Mouse (Mus musculus) megakaryocyte, adult 5-6 weeks (primary cell): Measurements from ENCODE around the gene Tex22. TPM values are rescaled to one million over a fixed set of nuclear protein-coding genes. Genes with fewer than 3 reads are reported as not detected.

Source experiments
- ATAC-seq: 2 replicates; pipeline ENCODE4 v1.8.0; 2016; ENCODE audit warnings: mild to moderate bottlenecking, inconsistent platforms; ENCODE audit not compliant: poor library complexity, severe bottlenecking
- total RNA-seq, 2 experiments: library from RNA; stranded (forward) in 1 of 2; stranded (reverse) in 1 of 2; fragments of 153-499, 151-499 nt in 1 of 2; fragments of 221-1000, 200-1000 nt in 1 of 2; gene quantifications; 2 replicates each; pipeline versions ENCODE4 v1.2.3 to v1.2.4; 2015 to 2017

Gene Tex22
- total RNA-seq (2015) (0.25 TPM in 1 of 2 replicates, not detected in the other), total RNA-seq (2017) (0.88 TPM in 1 of 2 replicates, not detected in the other)

GRCm38 (mm10) chr12:113074329-113075062 lies at the start of gene Tex22:
Tex22 (plus strand) TSS chr12:113074502.
- ATAC-seq, result peak; percentile 73

DNA sequence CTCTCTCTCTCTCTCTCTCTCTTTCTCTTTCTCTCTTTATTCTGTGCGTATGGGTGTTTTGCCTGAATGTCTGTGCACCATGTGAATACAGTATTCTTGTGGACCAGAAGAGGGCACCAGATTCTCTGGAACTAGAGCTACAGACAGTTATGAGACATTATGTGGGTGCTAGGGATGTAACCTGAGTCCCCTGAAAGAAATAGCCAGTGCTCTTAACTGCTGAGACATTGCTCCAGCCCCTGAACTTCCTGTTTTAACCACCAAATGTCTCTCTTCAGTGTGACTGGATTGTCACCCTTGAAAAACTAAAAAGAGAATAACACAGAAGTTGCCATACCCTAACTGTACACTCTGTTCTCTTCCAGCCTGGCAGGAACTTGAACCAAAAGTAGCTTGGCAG lies 47.7 kb upstream of the Tex22 start:
- ATAC-seq, result peak; percentile 54

GRCm38 (mm10) chr12:113027495-113027894 lies 46.8 kb upstream of the Tex22 start:
- no peak for ATAC-seq

DNA sequence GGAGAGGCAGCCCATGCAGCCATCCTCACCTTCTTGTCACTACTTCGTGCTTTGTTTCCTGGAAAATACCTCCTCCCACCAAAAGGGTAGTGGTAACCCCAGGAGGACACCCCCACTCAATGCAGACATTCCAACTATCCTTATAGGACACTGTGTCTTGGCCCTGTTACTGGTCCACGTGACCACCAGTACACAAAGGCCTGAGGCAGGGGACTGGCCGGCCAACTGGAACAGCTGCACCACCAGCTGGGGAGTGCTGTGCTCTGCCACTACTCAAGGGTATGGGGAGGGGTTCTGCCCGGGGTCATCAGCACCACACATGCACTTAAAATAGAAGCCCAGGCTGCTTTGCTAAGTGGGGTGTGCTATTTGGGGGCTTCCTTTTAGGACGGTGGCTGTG lies 46.2 kb upstream of the Tex22 start:
- ATAC-seq, result no peak

DNA sequence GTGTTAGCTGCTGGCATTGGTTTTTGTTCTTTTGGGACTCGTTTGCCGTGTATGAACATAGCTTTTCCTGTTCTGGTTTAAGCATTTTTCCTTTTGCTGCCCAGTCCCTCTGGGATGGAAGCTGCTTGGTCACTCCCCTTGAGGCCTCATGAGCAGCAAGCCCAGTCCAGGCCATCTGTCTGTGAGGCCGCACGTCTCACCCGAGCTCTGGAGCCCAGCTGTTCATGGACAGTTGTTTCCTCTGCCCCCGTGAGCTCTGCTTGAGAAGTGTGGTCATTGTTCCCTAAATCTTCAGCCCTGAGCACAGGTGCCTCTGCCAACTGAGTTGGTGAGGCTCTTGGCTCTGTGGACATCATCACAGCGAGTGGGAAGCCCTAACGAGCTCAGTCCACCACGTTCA lies 45.4 kb upstream of the Tex22 start:
- ATAC-seq, result no peak

DNA sequence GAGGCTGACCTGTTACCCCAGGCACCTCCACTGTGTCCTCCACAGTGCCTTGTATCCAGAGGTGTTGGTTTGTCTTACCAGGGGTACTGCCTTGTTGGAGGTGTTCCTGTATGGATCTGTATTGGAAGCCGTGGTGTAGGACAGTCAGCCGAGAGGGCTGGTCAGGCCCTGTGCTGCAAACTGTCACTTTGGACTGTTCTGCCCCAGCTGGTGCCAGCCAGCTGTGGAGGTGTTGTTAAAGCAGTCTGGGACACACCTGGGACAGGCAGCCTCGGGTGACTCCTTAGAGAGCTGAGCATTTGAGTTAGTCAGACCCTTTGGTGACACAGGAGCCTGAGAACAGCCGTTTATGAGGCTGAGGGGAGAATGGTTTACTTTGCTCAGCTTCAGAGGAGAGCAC lies 44.3 kb upstream of the Tex22 start:
- ATAC-seq, result no peak

DNA sequence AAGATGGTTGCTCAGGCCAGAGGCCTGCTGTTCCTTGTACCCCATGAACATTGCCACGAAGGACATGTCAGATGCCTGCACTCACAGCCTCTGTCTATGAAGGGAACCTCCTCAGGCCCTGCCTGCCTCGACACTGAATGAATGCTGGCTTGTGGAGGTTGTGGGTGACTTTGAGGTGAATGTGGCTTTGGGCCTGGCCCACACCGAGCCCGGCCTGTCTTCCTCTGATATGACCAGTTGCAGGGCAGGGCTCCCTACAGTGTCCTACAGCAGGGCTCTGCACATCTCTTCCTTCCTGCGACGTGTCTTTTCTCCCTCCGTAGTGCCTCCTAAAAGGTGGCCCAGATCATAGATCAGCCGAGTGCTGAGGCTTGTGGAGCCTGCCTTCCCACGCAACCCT lies 43.3 kb upstream of the Tex22 start:
- peak; percentile 54 for ATAC-seq

DNA sequence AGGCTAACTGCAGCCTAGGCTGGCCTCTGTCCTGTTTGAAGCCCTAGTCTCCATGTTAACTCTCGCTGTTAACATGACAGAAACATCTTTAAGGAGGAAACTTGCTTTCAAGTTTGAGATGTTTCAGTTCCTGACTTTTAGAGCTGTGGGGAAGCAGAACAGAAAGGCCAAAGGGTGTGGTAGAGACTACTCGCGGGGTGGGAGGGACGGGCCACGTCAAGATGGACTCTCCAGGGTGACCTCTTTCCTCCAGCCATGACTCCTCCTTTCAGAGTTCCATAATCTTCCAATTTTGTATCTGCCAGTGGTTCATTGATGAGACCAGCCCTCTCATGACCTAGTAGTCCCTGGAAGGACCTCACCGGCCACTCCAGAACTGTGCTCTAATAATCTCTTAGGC lies 42.9 kb upstream of the Tex22 start:
- ATAC-seq, result peak; percentile 44

GRCm38 (mm10) chr12:113032296-113033250 lies 41.7 kb upstream of the Tex22 start:
- ATAC-seq, result no peak

GRCm38 (mm10) chr12:113035093-113035492 lies 39.2 kb upstream of the Tex22 start:
- no peak for ATAC-seq

GRCm38 (mm10) chr12:113036996-113037395 lies 37.3 kb upstream of the Tex22 start:
- no peak for ATAC-seq

DNA sequence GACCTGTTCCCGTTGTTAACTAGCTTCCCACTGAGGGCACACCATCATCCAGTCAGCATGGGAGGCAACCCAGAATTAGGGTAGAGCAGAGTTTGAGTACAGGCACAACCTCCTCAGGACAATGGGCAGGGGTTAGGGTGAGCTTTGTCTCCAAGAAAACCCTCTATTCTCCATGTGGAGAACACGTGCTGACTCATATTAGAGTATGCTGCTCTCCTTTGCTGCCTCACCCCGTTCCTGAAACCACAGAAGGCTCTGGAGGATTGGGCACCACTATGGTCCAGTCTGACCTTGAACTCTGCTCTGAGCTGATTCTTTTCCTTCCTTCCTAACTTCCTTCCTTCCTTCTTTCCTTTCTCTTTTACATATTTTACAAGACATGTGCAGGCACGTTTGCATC lies 35.9 kb upstream of the Tex22 start:
- no peak for ATAC-seq

- 0 out of 2 replicates have a peak, but pooled peaks have one; percentile 34 for ATAC-seq
Measured at GRCm38 (mm10) chr12:113041481-113042439, 32.5 kb upstream of the Tex22 start.

GRCm38 (mm10) chr12:113042543-113042942 lies 31.8 kb upstream of the Tex22 start:
- ATAC-seq, result peak; percentile 55

DNA sequence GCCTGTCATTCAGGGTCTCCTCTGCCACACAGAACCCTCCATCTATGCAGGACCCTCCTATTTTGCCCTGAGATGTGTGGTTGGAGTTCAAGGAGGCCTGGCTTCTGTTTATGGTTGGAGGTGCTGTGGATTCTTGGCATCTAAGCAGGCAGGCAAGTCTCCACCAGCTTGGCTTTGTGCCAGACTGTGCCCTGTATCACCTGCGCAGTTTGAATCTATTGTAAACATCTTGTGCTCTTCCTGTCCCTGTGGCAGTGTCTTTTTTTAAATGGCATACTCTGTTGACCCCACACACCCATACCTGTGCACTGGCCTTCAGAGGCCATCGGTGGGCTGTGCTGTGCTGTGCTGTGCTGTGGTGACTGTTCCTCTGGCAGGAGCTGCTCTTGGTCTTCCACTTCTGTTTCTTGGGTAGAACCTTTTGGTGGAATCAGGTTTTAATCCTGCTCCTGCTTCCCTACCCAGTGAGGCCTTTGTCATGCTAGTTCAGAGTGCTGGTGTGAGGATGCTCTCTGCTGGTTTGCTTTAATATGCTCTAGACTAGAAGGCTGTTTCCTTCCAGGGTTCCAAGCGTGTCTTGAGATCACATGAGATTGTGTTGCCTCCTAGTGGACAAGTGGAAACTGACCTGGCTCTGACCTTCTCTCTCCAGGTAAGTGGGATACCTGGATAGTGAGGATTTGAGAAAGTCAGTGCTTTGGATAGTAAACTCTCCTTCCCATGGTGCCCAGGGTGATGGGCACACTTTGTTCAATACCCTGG lies 29.2 kb upstream of the Tex22 start:
- ATAC-seq, result 0 out of 2 replicates have a peak, but pooled peaks have one; percentile 7

- ATAC-seq, result no peak
Measured at GRCm38 (mm10) chr12:113046861-113047260, 27.4 kb upstream of the Tex22 start.

DNA sequence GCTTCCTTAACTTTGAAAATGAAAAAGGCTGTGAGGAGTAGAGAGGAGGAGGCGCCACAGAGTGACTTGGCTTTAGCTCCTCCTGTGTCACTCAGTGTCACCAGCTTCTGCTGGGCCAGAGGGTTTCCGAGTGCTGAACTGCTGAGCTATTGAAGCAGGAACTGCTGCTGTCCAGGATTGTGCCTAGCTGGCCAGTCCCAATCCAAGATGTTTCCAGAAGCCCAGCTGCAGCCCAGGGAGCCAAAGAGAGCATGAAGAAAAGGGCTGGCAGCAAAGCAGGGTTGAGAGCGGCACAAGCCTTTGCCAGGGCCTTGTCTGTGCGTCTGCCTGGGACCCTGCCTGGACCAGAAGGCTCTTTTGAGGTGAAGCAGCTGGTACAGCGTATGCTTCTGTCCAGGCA lies 26.2 kb upstream of the Tex22 start:
- no peak for ATAC-seq

DNA sequence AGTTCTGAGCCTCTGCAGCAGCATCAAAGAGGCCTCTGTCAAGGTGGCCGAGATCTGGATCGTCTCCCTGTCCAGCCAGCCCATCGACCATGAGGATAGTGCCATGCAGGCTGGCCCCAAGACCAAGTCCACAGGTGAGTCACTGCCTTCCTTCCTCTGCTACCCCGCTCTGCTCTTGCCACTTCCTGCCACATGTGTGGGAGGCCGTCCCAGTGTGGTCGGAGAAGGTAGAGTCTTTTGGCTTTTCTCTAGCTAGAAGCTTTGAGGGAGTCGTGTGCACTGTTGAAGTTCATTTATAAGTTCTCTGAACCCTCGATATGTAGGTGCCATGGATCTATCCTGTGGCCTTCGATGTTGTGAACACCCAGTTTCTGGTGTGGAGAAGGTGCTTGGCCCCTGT lies 24.5 kb upstream of the Tex22 start:
- peak; percentile 64 for ATAC-seq

GRCm38 (mm10) chr12:113050671-113051070 lies 23.6 kb upstream of the Tex22 start:
- no peak for ATAC-seq
